32 mouse cellular contexts compared by ENCODE assay signal in the genomic region with DNA sequence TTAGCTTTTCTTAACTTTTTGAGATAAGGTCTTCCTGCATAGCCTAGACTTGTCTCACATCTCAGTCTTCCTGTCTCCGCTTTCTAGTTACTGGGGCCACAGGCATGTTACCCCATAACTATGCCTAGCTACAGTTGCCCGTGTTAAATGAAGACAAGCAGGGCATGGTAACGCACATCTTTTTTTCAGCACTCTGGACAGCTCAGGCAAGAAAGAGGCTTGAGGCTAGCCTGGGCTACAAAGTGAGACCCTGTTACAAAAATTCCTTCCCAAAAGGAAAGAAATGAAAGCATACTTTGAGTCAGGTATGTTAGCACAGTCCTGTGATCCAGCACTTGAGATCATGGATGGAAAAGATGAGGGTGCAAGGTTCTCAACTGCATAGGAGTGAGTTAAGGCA. TPM values are rescaled to one million over a fixed set of nuclear protein-coding genes. Genes with fewer than 3 reads are reported as not detected.
DNase-seq lines count a peak whose midpoint lies in the region; ATAC-seq and TF ChIP-seq lines count a peak whose summit lies in the region.
"Had no signal": no experiment of that assay in that cellular context is flagged by ENCODE, and none has a peak within 500 bp of the region (broad histone marks: within the 10 kb centered on the region; RNA-seq: fewer than 3 reads in every experiment).

No protein-coding gene starts in this region.

- no peaks in the 10 kb centered on the region for H3K27me3 ChIP-seq in intestine, postnatal 0 days (replicated peaks; ENCODE audit: control insufficient read depth, insufficient read depth, low read length)
- H3K27me3 ChIP-seq: CH12.LX; embryonic facial prominence, embryonic 12.5 days; embryonic facial prominence, embryonic 15.5 days; forebrain, embryonic 12.5 days; forebrain, embryonic 15.5 days; heart, embryonic 13.5 days had no signal

- no peaks in the 10 kb centered on the region for H3K4me1 ChIP-seq in intestine, postnatal 0 days (replicated peaks; ENCODE audit: control insufficient read depth, insufficient read depth, low read length)
- H3K4me1 ChIP-seq: embryonic facial prominence, embryonic 12.5 days; embryonic facial prominence, embryonic 15.5 days; forebrain, embryonic 12.5 days; forebrain, embryonic 15.5 days; heart, embryonic 10.5 days; heart, embryonic 13.5 days had no signal

- no peak overlapping the region for H3K27ac ChIP-seq in intestine, postnatal 0 days (ENCODE audit: low read depth, low read length)
- H3K27ac ChIP-seq: embryonic facial prominence, embryonic 12.5 days; embryonic facial prominence, embryonic 15.5 days; forebrain, embryonic 12.5 days; forebrain, embryonic 15.5 days; heart, adult 2 months; heart, embryonic 10.5 days; heart, embryonic 13.5 days; hindbrain, embryonic 14.5 days; hindbrain, postnatal 0 days had no signal

- H3K4me2 ChIP-seq in intestine, postnatal 0 days (replicated peaks; ENCODE audit: low read depth): no peak overlapping the region
- H3K4me2 ChIP-seq: embryonic facial prominence, embryonic 12.5 days; embryonic facial prominence, embryonic 15.5 days; forebrain, embryonic 12.5 days; forebrain, embryonic 15.5 days; heart, embryonic 13.5 days; hindbrain, embryonic 14.5 days had no signal

- TF ChIP-seq CTCF in intestine, postnatal 0 days (IDR thresholded peaks at IDR 0.05; ENCODE audit: low read depth): no peak

- WGBS in intestine, postnatal 0 days: 96% methylated on average over 3 of the region's 3 CpGs

- peak; percentile 11 for DNase-seq in embryo, embryonic 11 days
- no peak for DNase-seq in embryo, embryonic 9.5 days (ENCODE audit: extremely low spot score)
- peak; percentile 24 for DNase-seq in lung, postnatal 36 days
- no peak for DNase-seq in lung, postnatal 4 days
- no peak for DNase-seq in adrenal gland, adult (ENCODE audit: inconsistent age in 2 of 2, low spot score in 1 of 2)
- DNase-seq in gastrocnemius, adult 8-10 months (ENCODE audit: low spot score in 2 of 2): no peak
- DNase-seq: adrenal gland, adult 2 months; adrenal gland, postnatal 14 days; B cell, adult 2 months; cerebellum, adult 11 months; cerebellum, adult 2 months; cerebellum, adult 9-11 months; cerebellum, postnatal 36 days; gastrocnemius, postnatal 10 days; gastrocnemius, postnatal 36 days; heart, adult 2 months; heart, postnatal 14 days; heart, postnatal 4 days had no signal

- 0 out of 2 replicates have a peak, but pooled peaks have one; percentile 26 for ATAC-seq in erythroblast, adult 5-6 weeks (replicated peaks; ENCODE audit: low FRiP score, poor library complexity, severe bottlenecking)
- no peak for ATAC-seq in intestine, postnatal 0 days
- ATAC-seq: forebrain, embryonic 15.5 days; hindbrain, postnatal 0 days; inflammation-experienced regulatory T-cells, adult 6 months had no signal

- H3K4me3 ChIP-seq in intestine, postnatal 0 days (ENCODE audit: low read depth, low read length): no peak overlapping the region
- H3K4me3 ChIP-seq: embryonic facial prominence, embryonic 12.5 days; embryonic facial prominence, embryonic 15.5 days; erythroblast, embryonic 14.5 days; forebrain, embryonic 12.5 days; forebrain, embryonic 15.5 days; heart, adult 2 months; heart, embryonic 10.5 days; heart, embryonic 13.5 days had no signal

- no peaks in the 10 kb centered on the region for H3K9me3 ChIP-seq in intestine, postnatal 0 days (ENCODE audit: control insufficient read depth)
- H3K9me3 ChIP-seq: embryonic facial prominence, embryonic 12.5 days; embryonic facial prominence, embryonic 15.5 days; forebrain, embryonic 12.5 days; forebrain, embryonic 15.5 days; G1E; heart, embryonic 10.5 days; heart, embryonic 13.5 days had no signal

- no peak overlapping the region for H3K9ac ChIP-seq in intestine, postnatal 0 days (ENCODE audit: low read depth, low read length)
- H3K9ac ChIP-seq: embryonic facial prominence, embryonic 12.5 days; embryonic facial prominence, embryonic 15.5 days; forebrain, embryonic 12.5 days; forebrain, embryonic 15.5 days; heart, embryonic 13.5 days; hindbrain, embryonic 14.5 days had no signal

- H3K36me3 ChIP-seq in intestine, postnatal 0 days (ENCODE audit: control insufficient read depth, insufficient read depth): peaks cover 74% of the 10 kb centered on the region

RNA-seq across cellular contexts. Expression of a gene that starts 18.6 kb away (rescaled TPM):
- total RNA-seq in erythroblast, adult 5-6 weeks (2015; ENCODE audit: low replicate concordance): 25.7 and 32.3 TPM in 2 replicates
- total RNA-seq in erythroblast, adult 5-6 weeks (2017; ENCODE audit: low replicate concordance): 55.5 and 63.2 TPM in 2 replicates
- polyA plus RNA-seq in intestine, postnatal 0 days (2015; fragmentation: Nextera tagmentation; extraction: Ambion mirVana): 15.5 and 20.0 TPM in 2 replicates
- total RNA-seq in gastrocnemius, adult 8-10 months (2022): 10 to 100 TPM in 2 of 4 experiments, 1 to 10 TPM in 2; 7.4 to 14.8 (median 9.5) TPM

RNA-seq across cellular contexts. Expression of a gene that starts 33.2 kb away (rescaled TPM):
- total RNA-seq in erythroblast, adult 5-6 weeks (2015; ENCODE audit: low replicate concordance): 6.9 and 18.0 TPM in 2 replicates
- 16.4 and 27.9 TPM in 2 replicates for total RNA-seq in erythroblast, adult 5-6 weeks (2017; ENCODE audit: low replicate concordance)
- polyA plus RNA-seq in intestine, postnatal 0 days (2015; fragmentation: Nextera tagmentation; extraction: Ambion mirVana): 18.6 and 19.4 TPM in 2 replicates
- under 1 TPM in 3 of 4 experiments, not detected in 1; 0.12 to 0.38 (median 0.29) TPM for total RNA-seq in gastrocnemius, adult 8-10 months (2022)

Comparison
In these comparisons a context has a peak if more than half of its experiments do, and no peak if none do; other contexts are left out.
1. DNase-seq: peak in embryo, embryonic 11 days (single experiment) and lung, postnatal 36 days (single experiment); none in embryo, embryonic 9.5 days (single experiment), lung, postnatal 4 days (0 of 2), adrenal gland, adult (0 of 2) and gastrocnemius, adult 8-10 months (0 of 2).
2. RNA of a gene that starts 33.2 kb away (total RNA-seq): 6.9 to 27.9 TPM in erythroblast, adult 5-6 weeks; 0.12 to 0.38 TPM in gastrocnemius, adult 8-10 months; every median in the first group is over 4 times any median in the second.